Mouse (Mus musculus): ENCODE data around the gene Hpgd.

DNA sequence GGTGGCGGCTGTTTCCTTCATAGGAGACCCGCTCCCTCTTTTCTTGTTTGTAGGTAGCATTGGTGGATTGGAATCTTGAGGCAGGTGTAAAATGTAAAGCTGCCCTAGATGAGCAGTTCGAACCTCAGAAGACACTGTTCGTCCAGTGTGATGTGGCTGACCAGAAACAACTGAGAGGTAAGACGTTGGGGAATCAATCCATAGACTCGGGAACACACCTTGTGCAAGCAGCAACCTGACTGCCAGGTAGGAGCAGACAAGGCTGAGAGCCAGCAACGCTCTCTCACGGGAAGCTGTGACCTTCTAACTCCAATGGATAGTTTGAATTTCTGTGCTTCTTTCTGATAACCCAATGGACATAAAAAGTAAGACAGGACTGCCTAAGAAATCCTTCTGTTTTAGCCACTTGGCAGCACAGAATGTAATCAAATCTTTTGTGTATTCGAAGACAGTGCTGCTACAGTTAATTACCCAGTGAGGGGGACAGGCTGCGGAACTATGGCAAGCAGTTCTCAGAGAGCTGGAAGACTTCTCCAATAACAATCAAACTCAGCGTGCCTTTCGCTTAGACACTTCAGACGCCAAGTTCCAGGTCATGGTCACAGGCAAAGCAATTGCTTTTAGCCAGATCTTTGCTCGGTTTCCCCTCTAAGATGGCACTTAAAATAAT, 636 bp downstream of the Hpgd start:
- TF ChIP-seq POLR2A (IDR thresholded peaks at IDR 0.05; ENCODE audit: control insufficient read depth, low read depth, low read length) (no peak), CTCF (IDR thresholded peaks at IDR 0.05; ENCODE audit: control insufficient read depth, insufficient read depth, insufficient replicate concordance, low read depth, low read length) (no peak)
